Mouse (Mus musculus): ENCODE data around the gene Cep72. TPM values are rescaled to one million over a fixed set of nuclear protein-coding genes. Genes with fewer than 3 reads are reported as not detected.
"Not testable (repeated sequence)": the region's sequence is repeated elsewhere in the genome, so short reads cannot be mapped to it uniquely, and the experiment has no call there.

Gene Cep72
- polyA plus RNA-seq, 1 experiment from 2014 or later, result 10.3 TPM

DNA sequence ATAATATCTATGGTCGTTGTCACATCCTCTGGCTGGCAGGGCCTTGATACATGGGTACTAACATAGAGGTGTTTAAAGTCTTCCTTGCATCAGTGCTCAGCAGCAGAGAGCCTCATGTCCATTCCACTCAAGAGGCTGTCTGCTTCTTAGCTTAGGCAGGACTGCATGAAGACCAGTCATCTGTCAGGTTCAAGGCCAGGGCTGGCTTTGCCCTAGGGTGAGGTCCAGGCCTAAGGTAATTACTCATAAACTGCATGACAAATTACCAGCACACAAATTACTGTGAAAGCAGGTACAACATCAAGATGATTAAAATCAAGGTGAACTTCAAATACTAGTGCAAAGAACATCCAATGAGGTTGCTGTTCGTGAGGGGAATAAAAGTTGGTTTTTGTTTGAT lies 26.3 kb downstream of the Cep72 start:
- no peak overlapping the region for H3K4me2 ChIP-seq (ENCODE audit: low read length)
- no peak overlapping the region for H3K27ac ChIP-seq (ENCODE audit: low read length)
- ATAC-seq, result no peak
- no peaks in the 10 kb centered on the region for H3K27me3 ChIP-seq (replicated peaks; ENCODE audit: control insufficient read depth, insufficient read depth, low read length)
- no peak overlapping the region for H3K4me3 ChIP-seq (replicated peaks; ENCODE audit: low read length)
- 0 out of 2 replicates have a peak, but pooled peaks cover 5% of the 10 kb centered on the region for H3K36me3 ChIP-seq (ENCODE audit: control insufficient read depth, insufficient read depth)
- WGBS, result 90% methylated on average over 2 of the region's 2 CpGs
- H3K4me1 ChIP-seq (replicated peaks; ENCODE audit: control insufficient read depth, insufficient read depth, low read length), result no peaks in the 10 kb centered on the region; the same call in 1 of the 2 replicates
- H3K9ac ChIP-seq (replicated peaks; ENCODE audit: low read depth, low read length), result no peak overlapping the region
- no peaks in the 10 kb centered on the region for H3K9me3 ChIP-seq (ENCODE audit: control insufficient read depth, low read length)

DNA sequence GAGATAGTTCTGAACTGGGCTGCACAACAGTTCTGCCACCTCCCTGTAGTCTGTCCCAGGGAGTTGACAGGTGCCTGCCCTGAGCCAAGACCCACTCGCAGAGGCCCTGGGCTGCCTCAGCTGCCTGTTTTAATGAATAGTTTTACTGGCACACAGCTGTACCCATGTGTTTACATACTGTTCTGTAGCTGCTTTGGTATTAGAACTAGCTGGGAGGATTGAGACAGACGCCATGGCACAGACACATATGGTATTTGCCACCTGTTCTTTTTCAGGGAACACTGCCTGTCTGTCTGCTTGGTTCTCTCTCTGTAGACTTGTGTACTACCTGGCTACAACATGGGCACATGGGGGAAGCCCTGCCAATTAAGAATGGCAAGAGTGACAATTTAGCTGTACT lies 27.3 kb downstream of the Cep72 start:
- ATAC-seq, result peak; percentile 69
- Histone ChIP-seq H3K36me3 (ENCODE audit: control insufficient read depth, insufficient read depth) (0 out of 2 replicates have a peak, but pooled peaks cover 3% of the 10 kb centered on the region), H3K4me2 (ENCODE audit: low read length) (no peak overlapping the region), H3K27ac (ENCODE audit: low read length) (no peak overlapping the region), H3K4me1 (replicated peaks; ENCODE audit: control insufficient read depth, insufficient read depth, low read length) (no peaks in the 10 kb centered on the region; the same call in 1 of the 2 replicates), H3K27me3 (replicated peaks; ENCODE audit: control insufficient read depth, insufficient read depth, low read length) (no peaks in the 10 kb centered on the region), H3K4me3 (replicated peaks; ENCODE audit: low read length) (no peak overlapping the region), H3K9ac (replicated peaks; ENCODE audit: low read depth, low read length) (no peak overlapping the region), H3K9me3 (ENCODE audit: control insufficient read depth, low read length) (no peaks in the 10 kb centered on the region)
- WGBS, result 58% methylated on average over 2 of the region's 2 CpGs

DNA sequence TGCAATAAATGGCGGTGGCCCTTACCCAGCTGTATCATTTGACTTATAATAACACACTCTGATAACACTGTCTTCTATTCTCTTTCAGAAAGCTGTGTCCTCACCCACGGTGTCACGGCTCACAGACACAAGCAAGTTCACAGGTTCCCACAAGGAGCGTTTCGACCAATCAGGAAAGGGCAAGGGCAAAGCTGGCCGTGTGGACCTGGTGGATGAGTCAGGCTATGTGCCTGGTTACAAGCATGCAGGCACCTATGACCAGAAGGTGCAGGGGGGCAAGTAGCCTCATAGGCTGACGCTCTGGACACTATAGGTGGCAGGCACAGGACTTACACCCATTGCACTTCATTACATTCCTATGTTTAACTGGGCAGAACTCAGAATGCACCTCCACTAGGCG lies 31.0 kb downstream of the Cep72 start:
- Histone ChIP-seq H3K9me3 (ENCODE audit: control insufficient read depth, low read length) (no peaks in the 10 kb centered on the region), H3K4me3 (replicated peaks; ENCODE audit: low read length) (no peak overlapping the region), H3K9ac (replicated peaks; ENCODE audit: low read depth, low read length) (no peak overlapping the region), H3K27ac (ENCODE audit: low read length) (no peak overlapping the region), H3K27me3 (replicated peaks; ENCODE audit: control insufficient read depth, insufficient read depth, low read length) (no peaks in the 10 kb centered on the region), H3K4me1 (replicated peaks; ENCODE audit: control insufficient read depth, insufficient read depth, low read length) (no peaks in the 10 kb centered on the region; the same call in 1 of the 2 replicates), H3K4me2 (ENCODE audit: low read length) (no peak overlapping the region), H3K36me3 (ENCODE audit: control insufficient read depth, insufficient read depth) (no peaks in the 10 kb centered on the region)
- no peak for ATAC-seq
- 85% methylated on average over 8 of the region's 8 CpGs for WGBS

DNA sequence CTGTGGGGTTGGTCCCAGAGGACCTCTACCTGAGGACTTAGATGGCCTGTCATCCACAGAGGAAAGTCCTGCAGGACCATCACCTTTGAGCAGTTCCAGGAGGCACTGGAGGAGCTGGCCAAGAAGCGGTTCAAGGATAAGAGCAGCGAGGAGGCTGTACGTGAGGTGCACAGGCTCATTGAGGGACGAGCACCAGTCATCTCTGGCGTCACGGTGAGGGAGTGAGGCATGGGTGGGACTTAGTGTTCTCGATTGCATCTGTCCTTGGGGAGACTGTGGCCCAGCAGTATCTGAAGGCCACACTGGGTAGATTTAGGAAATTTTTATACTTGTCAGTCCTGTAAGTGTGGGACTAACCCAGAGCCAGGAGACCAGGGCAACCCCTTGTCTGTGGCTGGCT lies 31.4 kb downstream of the Cep72 start:
- H3K27ac ChIP-seq (ENCODE audit: low read length), result no peak overlapping the region
- no peak overlapping the region for H3K4me3 ChIP-seq (replicated peaks; ENCODE audit: low read length)
- 88% methylated on average over 7 of the region's 7 CpGs for WGBS
- ATAC-seq, result no peak
- no peaks in the 10 kb centered on the region; the same call in 1 of the 2 replicates for H3K4me1 ChIP-seq (replicated peaks; ENCODE audit: control insufficient read depth, insufficient read depth, low read length)
- H3K9me3 ChIP-seq (ENCODE audit: control insufficient read depth, low read length), result no peaks in the 10 kb centered on the region
- H3K27me3 ChIP-seq (replicated peaks; ENCODE audit: control insufficient read depth, insufficient read depth, low read length), result no peaks in the 10 kb centered on the region
- H3K36me3 ChIP-seq (ENCODE audit: control insufficient read depth, insufficient read depth), result no peaks in the 10 kb centered on the region
- H3K9ac ChIP-seq (replicated peaks; ENCODE audit: low read depth, low read length), result no peak overlapping the region
- no peak overlapping the region for H3K4me2 ChIP-seq (ENCODE audit: low read length)

DNA sequence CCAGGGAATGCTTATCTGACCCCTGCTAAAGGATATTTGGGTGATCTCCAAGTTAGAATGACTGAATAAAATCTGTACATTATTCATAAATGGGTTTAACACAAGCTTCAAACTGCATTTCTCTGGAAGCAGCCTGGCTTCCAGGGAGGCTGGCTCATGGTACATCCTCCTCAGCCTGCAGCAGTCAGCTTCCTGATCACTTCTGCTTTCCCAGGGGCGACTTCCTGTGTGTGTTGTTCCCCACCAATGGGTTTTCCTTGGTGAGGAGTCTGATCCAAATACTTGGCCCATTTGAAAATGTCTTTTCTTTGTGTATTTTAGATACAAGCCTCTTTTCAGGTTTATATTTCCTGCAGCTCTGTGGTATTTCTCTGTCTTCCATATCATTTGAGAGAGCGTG lies 33.1 kb downstream of the Cep72 start:
- Histone ChIP-seq H3K4me3 (replicated peaks; ENCODE audit: low read length) (no peak overlapping the region), H3K27ac (ENCODE audit: low read length) (no peak overlapping the region), H3K4me1 (replicated peaks; ENCODE audit: control insufficient read depth, insufficient read depth, low read length) (peaks cover 8% of the 10 kb centered on the region), H3K9ac (replicated peaks; ENCODE audit: low read depth, low read length) (no peak overlapping the region), H3K9me3 (ENCODE audit: control insufficient read depth, low read length) (no peaks in the 10 kb centered on the region), H3K4me2 (ENCODE audit: low read length) (no peak overlapping the region), H3K27me3 (replicated peaks; ENCODE audit: control insufficient read depth, insufficient read depth, low read length) (no peaks in the 10 kb centered on the region), H3K36me3 (ENCODE audit: control insufficient read depth, insufficient read depth) (no peaks in the 10 kb centered on the region)
- WGBS, result 83% methylated on average over 2 of the region's 2 CpGs
- ATAC-seq, result no peak

DNA sequence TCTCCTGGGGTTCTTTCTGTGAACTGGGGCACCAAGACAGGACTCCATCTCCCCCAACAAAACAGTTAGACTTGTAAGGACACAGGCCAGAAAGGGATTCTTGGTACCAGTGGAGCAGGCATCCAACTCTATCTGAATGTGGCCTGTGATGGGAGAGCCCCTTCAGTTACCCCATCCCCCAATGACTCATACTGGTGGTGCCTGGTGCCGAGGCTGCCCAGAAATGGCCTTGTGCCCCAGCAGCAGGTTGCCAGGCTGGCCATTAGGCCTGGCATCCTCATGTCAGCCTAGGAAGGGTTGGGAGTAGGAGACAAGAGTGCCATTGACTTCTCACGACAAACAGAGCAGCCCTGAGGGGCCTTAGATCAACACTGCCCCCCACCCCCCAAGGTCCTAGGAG lies 34.0 kb downstream of the Cep72 start:
- no peaks in the 10 kb centered on the region for H3K27me3 ChIP-seq (replicated peaks; ENCODE audit: control insufficient read depth, insufficient read depth, low read length)
- H3K4me1 ChIP-seq (replicated peaks; ENCODE audit: control insufficient read depth, insufficient read depth, low read length), result peaks cover 8% of the 10 kb centered on the region
- WGBS, result 75% methylated on average over 2 of the region's 2 CpGs
- no peak overlapping the region for H3K4me3 ChIP-seq (replicated peaks; ENCODE audit: low read length)
- H3K36me3 ChIP-seq (ENCODE audit: control insufficient read depth, insufficient read depth), result no peaks in the 10 kb centered on the region
- no peak for ATAC-seq
- H3K9me3 ChIP-seq (ENCODE audit: control insufficient read depth, low read length), result no peaks in the 10 kb centered on the region
- no peak overlapping the region for H3K9ac ChIP-seq (replicated peaks; ENCODE audit: low read depth, low read length)
- no peak overlapping the region for H3K4me2 ChIP-seq (ENCODE audit: low read length)
- no peak overlapping the region for H3K27ac ChIP-seq (ENCODE audit: low read length)

DNA sequence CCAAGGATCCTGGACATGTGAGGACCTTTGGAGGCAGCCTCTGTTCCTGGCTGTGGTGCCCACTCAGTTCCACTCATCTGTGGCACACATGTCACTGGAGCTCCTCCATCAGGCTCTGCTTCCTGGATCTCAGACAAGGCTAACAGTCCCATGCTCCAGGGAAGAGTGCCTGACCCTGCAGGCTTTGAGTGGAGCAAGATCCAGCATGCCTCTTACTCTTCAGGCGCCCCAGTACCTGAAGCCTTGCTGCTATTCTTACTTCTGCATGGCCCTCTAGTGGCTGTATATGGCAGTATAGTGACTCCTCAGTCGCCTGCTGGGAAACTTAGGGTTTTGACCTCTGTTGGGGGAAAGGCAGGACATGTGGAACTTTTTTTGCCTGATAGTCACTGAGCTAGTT lies 35.9 kb downstream of the Cep72 start:
- peak; percentile 74; the same call in 1 of the 2 replicates for ATAC-seq
- Histone ChIP-seq H3K9ac (replicated peaks; ENCODE audit: low read depth, low read length) (no peak overlapping the region), H3K4me2 (ENCODE audit: low read length) (no peak overlapping the region), H3K4me1 (replicated peaks; ENCODE audit: control insufficient read depth, insufficient read depth, low read length) (peaks cover 8% of the 10 kb centered on the region), H3K36me3 (ENCODE audit: control insufficient read depth, insufficient read depth) (no peaks in the 10 kb centered on the region), H3K4me3 (replicated peaks; ENCODE audit: low read length) (no peak overlapping the region), H3K27ac (ENCODE audit: low read length) (no peak overlapping the region), H3K9me3 (ENCODE audit: control insufficient read depth, low read length) (no peaks in the 10 kb centered on the region), H3K27me3 (replicated peaks; ENCODE audit: control insufficient read depth, insufficient read depth, low read length) (no peaks in the 10 kb centered on the region)
- WGBS, result 15% methylated on average over 2 of the region's 2 CpGs

DNA sequence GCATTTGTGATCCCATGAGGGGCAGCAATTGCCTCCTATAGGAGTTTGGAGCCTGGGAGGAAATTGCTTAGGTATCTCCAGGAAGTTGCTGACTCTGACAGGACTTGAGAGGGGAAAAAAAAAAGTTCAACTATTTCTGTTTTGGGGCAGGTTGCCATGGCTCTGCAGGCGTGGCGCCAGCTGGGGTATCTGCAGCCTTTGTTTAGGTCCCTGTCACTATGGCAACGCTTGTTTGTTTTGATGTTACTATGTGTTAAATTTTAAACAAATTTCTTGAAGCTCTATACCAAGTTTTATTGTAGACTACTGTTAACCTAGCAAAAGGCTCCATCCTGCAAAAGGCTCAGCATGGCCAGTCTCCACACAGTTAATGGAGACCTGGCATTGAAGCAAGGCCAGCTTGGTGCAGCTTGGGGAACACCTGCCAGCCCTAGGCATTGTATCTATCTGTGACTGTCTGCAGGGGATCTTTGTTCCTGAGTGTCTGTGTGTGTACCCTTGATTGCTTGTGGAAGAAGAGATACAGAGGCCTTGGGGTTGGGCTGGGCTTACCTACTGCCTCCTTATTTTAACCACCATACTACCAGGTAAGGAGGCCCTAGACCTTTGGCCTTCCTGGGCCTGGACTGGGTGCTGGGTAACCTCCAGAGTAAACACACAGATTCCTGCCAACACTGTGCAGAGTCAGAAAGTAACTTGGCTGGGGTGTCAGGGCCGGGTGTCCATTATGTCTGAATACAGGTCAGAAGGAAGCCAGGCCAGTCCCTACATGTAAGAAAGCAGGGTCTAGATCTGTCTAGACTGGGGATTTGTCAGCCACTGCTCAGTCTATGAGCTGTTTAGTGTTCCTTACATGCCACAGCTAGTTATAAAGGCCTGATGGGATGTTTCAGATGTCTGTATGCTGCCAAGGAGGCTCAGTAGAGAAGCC lies 36.7 kb downstream of the Cep72 start:
- 73% methylated on average over 4 of the region's 4 CpGs for WGBS
- no peak overlapping the region for H3K27ac ChIP-seq (ENCODE audit: low read length)
- H3K4me3 ChIP-seq (replicated peaks; ENCODE audit: low read length), result no peak overlapping the region
- H3K4me1 ChIP-seq (replicated peaks; ENCODE audit: control insufficient read depth, insufficient read depth, low read length), result peaks cover 8% of the 10 kb centered on the region
- peak; percentile 30; the same call in 1 of the 2 replicates for ATAC-seq
- no peaks in the 10 kb centered on the region for H3K27me3 ChIP-seq (replicated peaks; ENCODE audit: control insufficient read depth, insufficient read depth, low read length)
- no peak overlapping the region for H3K4me2 ChIP-seq (ENCODE audit: low read length)
- no peak overlapping the region for H3K9ac ChIP-seq (replicated peaks; ENCODE audit: low read depth, low read length)
- no peaks in the 10 kb centered on the region for H3K9me3 ChIP-seq (ENCODE audit: control insufficient read depth, low read length)
- no peaks in the 10 kb centered on the region for H3K36me3 ChIP-seq (ENCODE audit: control insufficient read depth, insufficient read depth)

DNA sequence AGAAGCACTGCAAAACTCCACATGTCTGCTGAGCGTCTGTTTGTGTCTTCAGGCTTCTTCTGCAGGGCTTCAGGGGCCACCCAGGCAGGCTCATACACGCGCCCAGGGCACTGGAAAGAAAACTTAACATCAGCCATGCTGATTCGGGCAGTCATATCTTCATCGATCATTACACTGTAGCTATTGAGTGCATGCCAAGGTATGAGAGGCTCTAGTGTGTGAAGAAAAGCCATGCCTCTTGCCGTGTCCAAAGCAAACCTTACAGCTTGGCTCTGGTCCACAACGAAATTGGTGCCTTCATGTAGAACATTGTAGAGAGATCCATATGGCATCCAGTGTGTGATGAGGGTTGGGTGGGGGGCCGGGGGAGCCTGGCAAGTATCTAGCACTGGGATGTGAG lies 43.1 kb downstream of the Cep72 start:
- not testable (repeated sequence) for H3K36me3 ChIP-seq (ENCODE audit: control insufficient read depth, insufficient read depth); ATAC-seq; H3K4me2 ChIP-seq (ENCODE audit: low read length); H3K9ac ChIP-seq (replicated peaks; ENCODE audit: low read depth, low read length); H3K9me3 ChIP-seq (ENCODE audit: control insufficient read depth, low read length); H3K27ac ChIP-seq (ENCODE audit: low read length); H3K4me3 ChIP-seq (replicated peaks; ENCODE audit: low read length); H3K4me1 ChIP-seq (replicated peaks; ENCODE audit: control insufficient read depth, insufficient read depth, low read length); H3K27me3 ChIP-seq (replicated peaks; ENCODE audit: control insufficient read depth, insufficient read depth, low read length)
- WGBS, result 82% methylated on average over 8 of the region's 8 CpGs

All from forebrain, embryonic 16.5 days (tissue).